Mouse (Mus musculus): Measurements from ENCODE around the gene Pex3.

Pex3 gene

GRCm38 (mm10) chr10:13552646-13553497 lies at the start of gene Pex3, which contains the start of gene Adat2:
TSS of gene Pex3 (minus strand) at chr10:13553142.
TSS of gene Adat2 (plus strand) at chr10:13552894.
- peak; percentile 86 to 91 for DNase-seq

GRCm38 (mm10) chr10:13600926-13601325 lies 48.0 kb upstream of the Pex3 start:
- no peak for DNase-seq

- no peak for DNase-seq
These were observed 44.5 kb upstream of the Pex3 start for GRCm38 (mm10) chr10:13597491-13597890.

GRCm38 (mm10) chr10:13596866-13597265 lies 43.9 kb upstream of the Pex3 start:
- DNase-seq, result no peak

GRCm38 (mm10) chr10:13596073-13596472 lies 43.1 kb upstream of the Pex3 start:
- no peak for DNase-seq

GRCm38 (mm10) chr10:13593529-13593928 lies 40.6 kb upstream of the Pex3 start:
- DNase-seq, result no peak

GRCm38 (mm10) chr10:13592196-13592595 lies 39.3 kb upstream of the Pex3 start:
- DNase-seq, result no peak

GRCm38 (mm10) chr10:13587914-13588313 lies 35.0 kb upstream of the Pex3 start:
- no peak for DNase-seq

GRCm38 (mm10) chr10:13577123-13577522 lies 24.2 kb upstream of the Pex3 start:
- DNase-seq, result no peak

- no peak for DNase-seq
These were observed 19.5 kb upstream of the Pex3 start for GRCm38 (mm10) chr10:13572410-13572809.

- DNase-seq, result no peak
These were observed 19.1 kb upstream of the Pex3 start for GRCm38 (mm10) chr10:13572003-13572402.

- DNase-seq, result no peak
These were observed 18.0 kb upstream of the Pex3 start for GRCm38 (mm10) chr10:13570697-13571538.

GRCm38 (mm10) chr10:13569818-13570217 lies 16.9 kb upstream of the Pex3 start:
- no peak for DNase-seq

- DNase-seq, result no peak
These were observed 13.5 kb upstream of the Pex3 start for GRCm38 (mm10) chr10:13566393-13566792.

GRCm38 (mm10) chr10:13565080-13565448 lies 12.1 kb upstream of the Pex3 start:
- DNase-seq, result no peak

GRCm38 (mm10) chr10:13564364-13565079 lies 11.6 kb upstream of the Pex3 start:
- DNase-seq, result peak; percentile 73 to 75

GRCm38 (mm10) chr10:13560014-13560674 lies 7.2 kb upstream of the Pex3 start:
- no peak for DNase-seq

GRCm38 (mm10) chr10:13554316-13554715 lies 1.4 kb upstream of the Pex3 start:
- no peak for DNase-seq

GRCm38 (mm10) chr10:13553498-13553985 lies 600 bp upstream of the Pex3 start:
- no peak for DNase-seq

GRCm38 (mm10) chr10:13541721-13542120 lies 11.2 kb downstream of the Pex3 start:
- no peak for DNase-seq

- no peak for DNase-seq
These were observed 13.1 kb downstream of the Pex3 start for GRCm38 (mm10) chr10:13539769-13540333.

GRCm38 (mm10) chr10:13536706-13537105 lies 16.2 kb downstream of the Pex3 start:
- no peak for DNase-seq

All from cerebellum, postnatal 36 days (tissue).